Mouse (Mus musculus) embryonic fibroblast, embryonic 13.5 days (primary cell): ENCODE results near the gene Ssh3.

Experiments
- CTCF ChIP-seq: IDR thresholded peaks from 2 replicates; pipeline ENCODE4 v1.5.1; 2011; ENCODE audit warnings: mild to moderate bottlenecking, control low read depth, low read length, moderate library complexity, borderline replicate concordance; ENCODE audit not compliant: insufficient read depth
- POLR2A ChIP-seq: IDR thresholded peaks from 2 replicates; pipeline ENCODE4 v1.6.1; 2011; ENCODE audit warnings: low read depth, mild to moderate bottlenecking, control low read depth, low read length, moderate library complexity

DNA sequence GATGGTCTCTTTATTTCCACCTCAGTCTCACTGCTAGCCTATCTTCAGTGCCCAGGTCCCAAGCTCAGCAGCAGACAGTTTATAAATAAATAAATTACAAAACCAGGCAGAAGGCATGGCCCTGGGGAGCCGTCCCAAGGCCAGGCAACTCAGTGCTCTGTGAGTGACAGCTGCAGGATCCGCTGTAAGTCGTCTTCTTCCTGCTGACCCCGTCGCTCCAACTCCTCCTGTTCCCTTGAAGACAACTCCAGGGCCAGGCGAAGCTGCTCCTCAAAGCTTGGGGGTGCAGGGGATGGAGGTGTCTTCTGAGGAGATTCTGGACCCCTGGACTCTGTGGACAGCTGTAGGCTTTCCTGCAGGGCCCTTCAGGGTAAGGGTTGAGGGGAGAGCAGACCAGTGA, 1.2 kb upstream of the Ssh3 start:
- TF ChIP-seq CTCF = no peak
- no peak for TF ChIP-seq POLR2A
